Mouse (Mus musculus) thymus, adult 18-20 months (tissue): ENCODE data around the gene Myom1.
A peak's percentile ranks its signal among the peaks of the same experiment; 100 is the strongest.

Source experiments
- DNase-seq, 2 experiments: peaks; one replicate each; pipeline ENCODE4 v3.0.0; 2022; ENCODE audit warnings: mixed read lengths in 2 of 2

Gene Myom1

GRCm38 (mm10) chr17:71106250-71106649 lies 103.8 kb downstream of the Myom1 start:
- DNase-seq: no peak

- no peak for DNase-seq
These were observed 108.4 kb downstream of the Myom1 start for GRCm38 (mm10) chr17:71110753-71111265.

DNA sequence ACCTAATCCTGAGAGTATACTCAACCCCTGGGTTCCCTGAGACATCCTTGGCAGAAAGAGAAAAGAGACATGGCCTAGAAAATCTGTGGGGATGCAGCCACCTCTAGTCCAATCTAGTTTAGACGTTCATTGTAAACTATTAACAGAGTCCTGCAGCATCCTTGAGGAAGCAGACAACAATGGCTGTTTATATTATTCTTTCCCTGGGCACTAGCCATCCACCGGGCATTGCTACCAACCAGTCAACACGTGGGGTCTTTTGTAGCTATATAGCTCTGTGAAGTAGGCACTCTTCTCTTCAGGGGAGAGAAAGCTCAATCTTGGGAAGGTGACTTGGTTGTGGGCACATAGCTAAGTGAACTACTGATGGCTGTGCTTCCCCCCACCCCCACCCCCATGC lies 110.3 kb downstream of the Myom1 start:
- no peak for DNase-seq

- DNase-seq: no peak
These were observed 111.8 kb downstream of the Myom1 start for GRCm38 (mm10) chr17:71114282-71114681.

DNA sequence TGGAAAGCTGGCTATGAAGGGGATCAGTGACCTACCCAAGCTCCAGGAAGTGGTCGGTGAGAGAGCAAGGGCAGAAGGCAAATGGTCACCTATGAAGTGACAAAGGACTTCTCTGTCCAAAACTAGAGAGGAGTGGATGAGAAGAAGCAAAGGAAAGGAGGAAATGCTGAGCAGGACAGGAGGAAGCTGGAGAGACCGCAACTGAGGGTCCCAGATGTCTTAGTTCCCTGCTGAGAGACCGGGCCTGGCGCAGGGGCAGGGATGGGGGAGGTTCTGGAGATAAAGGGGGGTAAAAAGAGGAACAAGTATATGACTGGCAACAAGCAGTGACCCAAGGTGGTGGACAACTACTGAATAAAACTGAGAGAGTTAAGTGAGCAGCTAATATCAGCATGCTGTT lies 115.5 kb downstream of the Myom1 start:
- DNase-seq: no peak

- DNase-seq: peak in 1 of 2 experiments; percentile 17
These were observed 116.2 kb downstream of the Myom1 start for GRCm38 (mm10) chr17:71118607-71119006.

GRCm38 (mm10) chr17:71120626-71121025 lies 118.2 kb downstream of the Myom1 start:
- no peak for DNase-seq

DNA sequence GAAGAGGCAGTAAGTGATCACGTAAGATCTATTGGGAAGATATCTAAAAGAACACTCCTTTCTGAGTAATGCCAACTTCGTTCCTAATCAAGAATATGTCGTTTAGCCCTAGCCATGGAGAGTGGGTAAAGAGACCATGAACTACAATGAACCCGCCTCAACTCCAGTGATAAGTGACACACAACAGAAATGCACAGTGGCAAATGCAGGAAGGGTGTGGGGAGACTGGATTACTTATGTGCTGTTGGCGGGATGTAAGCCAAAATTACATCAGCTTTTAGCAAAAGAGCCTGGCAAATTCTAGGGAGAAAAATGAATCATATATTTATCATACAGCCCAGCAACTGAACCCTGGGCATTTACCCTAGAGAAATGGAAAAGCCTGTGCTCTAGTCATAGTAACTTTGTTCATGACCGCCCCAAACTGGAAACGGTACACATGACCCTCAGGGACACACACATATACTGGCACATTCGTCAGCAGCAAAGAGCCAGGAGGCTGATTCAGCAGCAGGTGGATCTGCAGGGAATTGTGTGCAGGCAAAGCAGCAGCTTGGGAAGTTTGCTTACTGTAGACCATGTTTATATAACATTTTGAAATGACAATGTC lies 121.7 kb downstream of the Myom1 start:
- DNase-seq: no peak

DNA sequence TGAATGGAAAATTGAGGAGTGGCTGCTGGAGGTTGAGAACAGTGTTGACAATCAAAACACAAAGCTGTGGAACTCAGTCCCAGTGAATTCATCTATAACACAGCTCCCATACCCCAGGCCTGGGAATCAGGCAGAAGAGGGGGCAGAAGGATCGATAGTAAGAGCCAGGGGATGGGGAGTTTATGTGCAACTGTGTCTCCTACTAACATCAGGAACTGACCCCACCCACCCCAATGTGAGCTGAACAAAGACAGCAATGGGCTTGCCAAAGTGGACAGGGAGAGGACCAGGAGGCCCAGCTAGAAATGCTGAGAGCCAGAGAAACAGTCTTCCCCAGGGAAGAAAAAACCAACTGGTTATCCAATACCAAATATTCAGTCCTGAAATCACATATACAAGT lies 122.2 kb downstream of the Myom1 start:
- no peak for DNase-seq

DNA sequence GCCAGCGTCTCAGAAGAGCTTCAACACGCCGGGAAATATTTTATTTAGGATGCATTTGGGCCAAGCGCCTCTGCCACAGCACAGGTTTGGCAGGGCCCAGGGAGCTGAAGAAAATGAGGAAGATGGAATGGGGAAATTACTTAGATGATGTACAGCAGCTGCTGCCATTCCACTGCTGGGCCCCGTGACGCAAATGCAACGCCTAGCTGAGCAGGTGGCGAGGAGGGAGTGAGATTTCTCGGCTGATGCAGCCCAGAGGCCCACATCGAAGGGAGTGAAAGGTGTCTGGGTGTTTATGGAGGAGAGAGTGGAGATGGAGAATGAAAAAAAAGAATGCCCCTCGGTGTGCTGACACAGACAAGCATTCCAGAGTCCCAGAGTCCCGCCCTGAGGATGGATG lies 123.1 kb downstream of the Myom1 start:
- DNase-seq: no peak

GRCm38 (mm10) chr17:71126001-71126400 lies 123.6 kb downstream of the Myom1 start:
- no peak for DNase-seq

DNA sequence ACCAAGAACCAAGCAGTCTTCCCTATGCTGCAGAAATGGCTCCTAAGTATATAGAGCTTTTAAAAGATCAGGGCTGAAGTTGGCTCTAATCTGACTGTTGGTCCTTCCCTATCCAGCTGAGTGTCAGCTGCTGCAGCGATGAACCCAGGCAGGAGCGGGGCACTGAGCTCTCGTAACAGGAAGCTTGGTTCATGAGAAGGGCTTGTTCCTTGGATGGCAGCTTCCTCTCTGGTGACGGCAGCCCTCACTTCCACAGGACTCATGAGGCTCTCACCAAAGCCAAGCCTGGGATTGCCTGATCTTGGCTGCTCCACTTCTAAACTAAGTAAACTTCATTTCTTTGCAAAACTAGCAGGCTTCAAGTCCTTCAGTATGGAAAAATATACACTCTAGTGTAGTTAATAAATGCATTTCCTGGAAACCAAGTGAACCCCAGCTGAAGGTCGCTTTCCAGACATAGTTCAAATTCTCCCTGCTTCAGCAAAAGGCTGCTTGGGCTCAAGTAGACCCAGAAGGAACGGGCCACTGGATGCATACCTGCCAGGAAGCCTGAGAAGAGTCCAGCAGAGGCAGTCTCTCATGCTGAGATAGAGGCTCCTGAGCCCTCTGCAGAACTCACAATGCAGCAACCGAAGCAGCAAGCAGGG lies 125.2 kb downstream of the Myom1 start:
- no peak for DNase-seq

- DNase-seq: no peak
These were observed 127.2 kb downstream of the Myom1 start for GRCm38 (mm10) chr17:71129489-71130261.

- no peak for DNase-seq
These were observed 129.8 kb downstream of the Myom1 start for GRCm38 (mm10) chr17:71132221-71132620.

DNA sequence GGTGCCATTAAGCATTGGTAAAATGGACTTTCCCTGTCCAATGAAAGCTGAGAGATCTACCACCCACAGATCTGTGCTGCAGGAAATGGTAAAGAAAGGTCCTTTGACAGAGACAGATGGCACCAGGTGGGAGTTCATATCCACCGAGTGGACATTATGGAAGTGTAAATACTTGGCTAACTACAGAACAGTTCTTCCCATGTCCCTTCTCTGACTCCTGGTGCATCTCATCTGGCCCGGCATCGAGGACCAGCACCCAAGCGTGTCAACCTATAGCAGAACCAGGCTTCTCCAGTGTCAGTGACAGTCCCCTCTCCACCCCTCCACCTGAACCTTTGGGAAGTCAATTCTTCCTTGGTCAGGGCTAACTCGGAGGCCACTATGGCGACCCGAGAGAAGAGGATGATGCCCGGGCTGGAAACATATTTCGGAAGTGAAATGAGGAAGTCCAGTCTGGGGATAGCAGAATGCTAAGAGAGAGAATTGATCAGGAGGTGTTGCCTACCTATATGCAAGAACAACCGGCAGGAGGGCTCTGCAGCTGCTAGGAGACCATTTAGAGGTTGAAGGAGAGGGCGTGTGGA lies 130.5 kb downstream of the Myom1 start:
- no peak for DNase-seq

DNA sequence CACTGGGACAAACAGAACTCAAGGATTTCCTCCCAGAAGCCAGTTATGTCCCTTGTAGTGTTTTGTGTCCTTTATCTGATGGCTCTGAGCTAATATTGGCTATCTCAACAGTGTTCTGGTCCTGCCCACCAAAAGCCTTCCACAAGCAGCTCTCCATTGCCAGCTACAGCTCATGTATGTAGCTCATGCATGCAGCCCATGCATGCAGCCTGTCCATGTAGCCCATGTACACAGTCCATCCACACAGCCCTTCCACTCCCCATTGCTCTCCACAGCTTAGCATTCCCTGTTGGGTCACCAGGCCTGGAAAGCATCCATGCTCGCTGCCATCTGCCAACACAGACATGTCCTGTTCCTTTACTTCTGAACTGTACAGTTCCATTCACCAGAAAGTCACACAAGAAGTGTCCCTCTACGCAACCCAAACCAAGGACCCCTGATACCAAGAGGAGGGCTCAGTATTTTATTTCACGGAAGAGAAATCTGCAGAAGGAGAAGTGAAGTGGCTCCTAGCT lies 132.1 kb downstream of the Myom1 start:
- no peak for DNase-seq

DNA sequence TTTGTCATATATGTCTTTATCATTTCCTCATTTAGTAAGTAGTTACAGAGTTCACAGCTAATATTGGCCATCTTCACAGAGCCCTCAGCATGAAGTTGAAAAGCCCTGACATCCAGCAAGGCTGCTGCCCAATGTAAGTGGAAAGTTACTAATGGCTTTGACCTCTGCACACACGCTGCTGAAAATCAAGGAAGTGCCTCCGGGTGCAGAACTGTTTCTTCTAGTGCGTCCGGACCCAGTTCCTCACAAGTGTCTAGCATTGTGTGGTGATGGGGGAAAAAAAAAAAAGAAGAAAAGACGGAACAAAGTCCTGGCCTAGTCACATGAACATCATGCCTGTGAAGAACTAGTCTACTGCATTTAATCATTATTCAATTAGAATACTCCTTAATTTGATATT lies 132.7 kb downstream of the Myom1 start:
- DNase-seq: no peak

DNA sequence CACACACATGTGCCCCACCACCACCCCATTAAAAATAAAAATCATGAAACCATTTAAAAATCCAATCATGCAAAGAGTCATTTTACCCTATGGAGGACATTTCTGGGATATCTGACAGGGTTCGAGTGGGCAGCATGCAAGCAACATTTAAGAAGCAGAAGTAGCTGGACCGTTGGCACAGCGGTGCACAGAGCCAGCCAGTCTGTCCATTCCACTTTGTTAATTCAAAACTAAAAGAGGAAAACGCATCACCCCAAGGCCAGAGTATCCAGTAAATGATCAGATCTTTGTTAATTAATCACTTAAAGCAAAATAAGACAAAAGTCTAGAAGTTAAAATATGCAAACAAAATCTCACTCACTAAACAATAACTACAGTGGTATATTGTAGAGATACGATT lies 133.4 kb downstream of the Myom1 start:
- no peak for DNase-seq

DNA sequence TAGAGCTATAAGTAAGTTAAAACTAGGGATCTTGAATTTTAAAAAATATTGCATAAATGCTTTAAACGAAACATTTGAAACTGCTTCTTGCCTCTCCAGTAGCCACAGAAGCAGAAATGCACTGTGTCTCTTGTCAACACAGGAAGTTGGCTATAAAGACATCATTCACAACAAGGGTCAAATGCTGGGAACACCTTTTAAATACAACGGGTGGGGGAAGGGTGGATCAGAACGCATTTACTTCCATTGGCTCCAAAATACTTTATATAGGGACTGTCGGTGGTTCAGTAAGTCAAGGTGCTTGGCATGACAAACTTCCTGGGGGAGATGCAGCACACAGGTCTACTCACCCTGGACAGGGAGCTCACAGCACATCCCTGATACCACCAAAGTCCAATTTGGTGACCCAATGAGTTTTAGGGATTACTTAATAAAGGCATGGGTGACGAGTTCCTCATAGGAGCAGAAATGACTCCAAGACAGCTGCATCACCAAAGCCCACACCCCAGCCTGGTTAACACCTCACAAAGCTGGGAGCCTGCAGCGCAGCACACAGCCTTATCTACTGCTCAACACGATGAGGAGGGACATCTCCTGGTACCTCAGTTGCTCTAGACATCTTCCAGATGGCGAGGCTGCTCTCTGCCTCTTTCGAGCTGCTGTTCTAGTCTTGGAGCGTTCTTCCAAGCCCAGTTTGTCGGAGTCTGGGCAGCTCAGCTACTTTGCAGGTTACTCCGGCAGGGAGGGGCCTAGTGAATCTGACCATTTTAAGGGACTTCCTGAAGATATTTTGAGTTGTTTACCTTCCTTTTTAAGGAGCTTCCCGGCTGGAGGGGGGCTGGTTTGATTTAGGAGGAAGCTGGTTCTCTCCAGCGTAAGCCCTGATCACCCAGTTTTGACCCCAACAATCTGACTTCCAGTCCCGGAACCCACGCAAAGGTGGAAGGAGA lies 134.2 kb downstream of the Myom1 start:
- DNase-seq: no peak

GRCm38 (mm10) chr17:71137334-71137721 lies 134.9 kb downstream of the Myom1 start:
- DNase-seq: no peak

- DNase-seq: no peak
These were observed 139.6 kb downstream of the Myom1 start for GRCm38 (mm10) chr17:71142068-71142467.

GRCm38 (mm10) chr17:71143155-71143554 lies 140.7 kb downstream of the Myom1 start:
- no peak for DNase-seq
